Mouse (Mus musculus): ENCODE measurements around the gene Slk.

DNA sequence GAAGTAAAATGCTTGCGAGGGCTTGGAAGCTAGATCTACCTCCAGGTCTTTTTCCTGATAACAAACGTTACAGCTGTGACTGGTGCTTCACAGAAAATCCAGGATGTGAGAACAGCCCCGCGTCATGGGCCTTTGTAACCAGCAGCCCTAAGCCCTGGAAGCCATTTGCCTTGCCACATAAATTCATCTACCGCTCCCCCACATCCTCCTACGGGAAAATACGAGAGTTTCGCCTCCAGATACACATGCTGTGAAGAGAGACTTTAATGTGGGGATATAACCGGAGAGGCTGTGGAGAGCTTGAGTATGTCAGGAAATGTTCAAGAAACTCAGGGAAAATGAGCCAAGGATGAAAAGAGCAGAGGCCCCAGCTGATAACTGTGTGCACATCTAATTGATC is 30.3 kb upstream of the Slk start:
- TF ChIP-seq CTCF (IDR thresholded peaks at IDR 0.05; ENCODE audit: low read depth, low read length), result no peak
- no peak for TF ChIP-seq POLR2A (IDR thresholded peaks at IDR 0.05; ENCODE audit: borderline replicate concordance, low read depth, low read length)
